Mouse (Mus musculus) heart, embryonic 14.5 days (tissue): ENCODE measurements around the gene Bbs9. TPM values are rescaled to one million over a fixed set of nuclear protein-coding genes. Genes with fewer than 3 reads are reported as not detected.

ENCODE experiments used
- ATAC-seq: fragments of 200-750 bp; cut with Nextera tagmentation; 2 replicates; pipeline ENCODE4 v1.8.0; 2017; ENCODE audit warnings: low read depth, moderate TSS enrichment; ENCODE audit not compliant: insufficient number of reproducible peaks, insufficient read depth, low FRiP score
- H3K27ac ChIP-seq, 2 experiments: fragments of 200-500 bp in 1 of 2; fragments of 300-500 bp in 1 of 2; sonication (generic) in 1 of 2; replicated peaks in 1 of 2; 2 replicates each; pipeline ENCODE4 v1.5.1; 2012 to 2014; ENCODE audit warnings: low read depth in 2 of 2, low read length in 2 of 2, control low read depth in 1 of 2, mild to moderate bottlenecking in 1 of 2, mixed read lengths in 1 of 2; ENCODE audit not compliant: control insufficient read depth in 1 of 2, insufficient read depth in 1 of 2
- H3K27me3 ChIP-seq: fragments of 300-500 bp; sonication (generic); 2 replicates; pipeline ENCODE4 v1.6.1; 2014; ENCODE audit warnings: mild to moderate bottlenecking, low read length, control low read depth; ENCODE audit not compliant: control insufficient read depth, insufficient read depth
- H3K36me3 ChIP-seq: fragments of 300-500 bp; sonication (generic); 2 replicates; pipeline ENCODE4 v1.6.1; 2014; ENCODE audit warnings: mild to moderate bottlenecking, control low read depth, low read length, mixed read lengths; ENCODE audit not compliant: control insufficient read depth, insufficient read depth
- H3K4me1 ChIP-seq, 2 experiments: fragments of 200-500 bp in 1 of 2; fragments of 300-500 bp in 1 of 2; sonication (generic) in 1 of 2; 2 replicates each; pipeline ENCODE4 v1.6.1; 2012 to 2014; ENCODE audit warnings: low read length in 2 of 2, control low read depth in 1 of 2, mixed read lengths in 1 of 2; ENCODE audit not compliant: control insufficient read depth in 2 of 2, insufficient read depth in 2 of 2
- H3K4me2 ChIP-seq: fragments of 300-500 bp; sonication (generic); 2 replicates; pipeline ENCODE4 v1.6.1; 2014; ENCODE audit warnings: mild to moderate bottlenecking, low read length
- H3K4me3 ChIP-seq, 2 experiments: fragments of 200-500 bp in 1 of 2; fragments of 300-500 bp in 1 of 2; sonication (generic) in 1 of 2; 2 replicates each; pipeline ENCODE4 v1.5.1; 2012 to 2014; ENCODE audit warnings: low read length in 2 of 2, mild to moderate bottlenecking in 2 of 2, control low read depth in 1 of 2, low read depth in 1 of 2, moderate library complexity in 1 of 2; ENCODE audit not compliant: control insufficient read depth in 1 of 2, insufficient read depth in 1 of 2
- H3K9ac ChIP-seq: fragments of 300-500 bp; sonication (generic); 2 replicates; pipeline ENCODE4 v1.6.1; 2014; ENCODE audit warnings: mild to moderate bottlenecking, low read length
- H3K9me3 ChIP-seq: fragments of 300-500 bp; sonication (generic); 2 replicates; pipeline ENCODE4 v1.6.1; 2016; ENCODE audit warnings: low read length, control low read depth; ENCODE audit not compliant: control insufficient read depth
- WGBS: fragments of 180-500 bp; shearing (Covaris S2); extraction: QIAGEN DNeasy Blood & Tissue Kit; methylation state at CpG from one replicate; pipeline ENCODE4 v1.1.7; 2014; 5-methylcytosine and 5-hydroxymethylcytosine counted together
- polyA plus RNA-seq: library from polyadenylated mRNA; unstranded; fragments of >200 nt; fragmentation: Nextera tagmentation; extraction: Ambion mirVana; gene quantifications from 2 replicates; pipeline ENCODE4 v1.2.1, GENCODE M21; 2014

Bbs9 gene
- polyA plus RNA-seq, 1 experiment from 2014 or later = 11.6 TPM

- no peak for ATAC-seq
- Histone ChIP-seq H3K27me3 (no peaks in the 10 kb centered on the region), H3K36me3 (no peaks in the 10 kb centered on the region), H3K4me1 (peaks cover 2 to 10% of the 10 kb centered on the region in 2 experiments), H3K27ac (no peak overlapping the region), H3K9ac (no peak overlapping the region), H3K4me2 (no peak overlapping the region), H3K9me3 (no peaks in the 10 kb centered on the region), H3K4me3 (no peak overlapping the region)
- 70% methylated on average over 9 of the region's 9 CpGs for WGBS
Observed at GRCm38 (mm10) chr9:22789380-22790168, 314.1 kb downstream of the Bbs9 start.

GRCm38 (mm10) chr9:22791208-22791607 is 315.7 kb downstream of the Bbs9 start:
- H3K9ac ChIP-seq = no peak overlapping the region
- peaks cover 0 to 7% of the 10 kb centered on the region in 2 experiments; a peak in 2 of 4 replicates for H3K4me1 ChIP-seq
- H3K4me3 ChIP-seq = no peak overlapping the region
- H3K4me2 ChIP-seq = no peak overlapping the region
- H3K27ac ChIP-seq = no peak overlapping the region
- H3K36me3 ChIP-seq = no peaks in the 10 kb centered on the region
- no peaks in the 10 kb centered on the region for H3K9me3 ChIP-seq
- WGBS = 91% methylated on average over 5 of the region's 5 CpGs
- ATAC-seq = no peak
- H3K27me3 ChIP-seq = no peaks in the 10 kb centered on the region

- Histone ChIP-seq H3K36me3 (no peaks in the 10 kb centered on the region), H3K9me3 (no peaks in the 10 kb centered on the region), H3K4me2 (no peak overlapping the region), H3K9ac (no peak overlapping the region), H3K27ac (no peak overlapping the region), H3K4me3 (no peak overlapping the region), H3K4me1 (peaks cover 0 to 2% of the 10 kb centered on the region in 2 experiments; a peak in 1 of 4 replicates), H3K27me3 (no peaks in the 10 kb centered on the region)
- no peak for ATAC-seq
- WGBS = 82% methylated on average over 9 of the region's 9 CpGs
Observed at GRCm38 (mm10) chr9:22791750-22792149, 316.2 kb downstream of the Bbs9 start.

DNA sequence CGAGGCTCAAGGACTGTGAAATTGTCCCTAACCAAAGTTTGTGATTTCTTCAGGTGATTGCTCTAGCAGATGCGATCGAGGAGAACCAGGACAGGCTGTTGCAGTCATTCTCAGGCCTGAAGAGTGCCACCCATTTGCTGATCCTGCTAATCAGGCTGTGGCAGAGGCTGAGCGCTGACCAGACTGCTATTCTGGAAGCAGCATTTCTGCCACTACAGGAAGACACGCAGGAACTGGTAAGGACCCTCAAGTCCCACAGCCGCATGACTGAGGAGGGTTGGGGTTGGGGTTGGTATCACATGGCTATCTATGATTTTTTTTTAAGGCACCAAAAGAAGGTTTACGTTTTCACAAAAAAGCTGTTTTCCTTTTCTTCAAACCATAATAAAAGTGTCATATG is 318.2 kb downstream of the Bbs9 start:
- H3K9me3 ChIP-seq = no peaks in the 10 kb centered on the region
- no peak overlapping the region for H3K9ac ChIP-seq
- WGBS = 53% methylated on average over 7 of the region's 7 CpGs
- no peaks in the 10 kb centered on the region for H3K36me3 ChIP-seq
- no peaks in the 10 kb centered on the region for H3K4me1 ChIP-seq
- H3K4me3 ChIP-seq = no peak overlapping the region
- no peak overlapping the region for H3K4me2 ChIP-seq
- no peak overlapping the region for H3K27ac ChIP-seq
- ATAC-seq = no peak
- no peaks in the 10 kb centered on the region for H3K27me3 ChIP-seq

GRCm38 (mm10) chr9:22800675-22801074 is 325.2 kb downstream of the Bbs9 start:
- H3K9ac ChIP-seq = no peak overlapping the region
- H3K4me1 ChIP-seq = no peaks in the 10 kb centered on the region
- no peaks in the 10 kb centered on the region for H3K9me3 ChIP-seq
- no peak overlapping the region for H3K27ac ChIP-seq
- no peaks in the 10 kb centered on the region for H3K27me3 ChIP-seq
- 65% methylated on average over 7 of the region's 7 CpGs for WGBS
- no peak for ATAC-seq
- no peak overlapping the region for H3K4me2 ChIP-seq
- H3K4me3 ChIP-seq = no peak overlapping the region
- H3K36me3 ChIP-seq = no peaks in the 10 kb centered on the region

DNA sequence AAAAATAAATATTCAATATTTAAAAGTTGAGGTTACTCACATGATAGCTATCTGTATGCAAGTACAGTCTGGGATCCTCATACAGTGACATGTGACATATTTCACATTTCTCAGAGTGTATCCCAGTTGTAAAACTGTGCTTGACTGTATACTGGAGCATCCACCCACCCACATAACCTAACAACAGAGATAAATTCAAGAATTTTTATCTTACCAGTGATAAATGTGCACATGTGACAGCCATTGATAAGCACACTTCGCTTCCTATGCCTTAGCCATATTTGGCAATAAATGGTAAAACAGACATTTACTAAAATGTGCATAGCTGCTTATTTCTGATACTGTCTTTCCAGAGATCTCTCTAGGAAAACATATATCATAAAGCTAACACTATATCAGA is 330.5 kb downstream of the Bbs9 start:
- peaks cover 0 to 4% of the 10 kb centered on the region in 2 experiments; a peak in 1 of 4 replicates for H3K4me1 ChIP-seq
- no peak overlapping the region for H3K9ac ChIP-seq
- ATAC-seq = no peak
- no peaks in the 10 kb centered on the region for H3K9me3 ChIP-seq
- H3K4me3 ChIP-seq = no peak overlapping the region
- H3K4me2 ChIP-seq = no peak overlapping the region
- no peaks in the 10 kb centered on the region for H3K36me3 ChIP-seq
- WGBS = 62% methylated on average over 1 of the region's 1 CpGs
- no peaks in the 10 kb centered on the region for H3K27me3 ChIP-seq
- H3K27ac ChIP-seq = no peak overlapping the region

- Histone ChIP-seq H3K4me1 (peaks cover 0 to 4% of the 10 kb centered on the region in 2 experiments; a peak in 1 of 4 replicates), H3K36me3 (no peaks in the 10 kb centered on the region), H3K27me3 (no peaks in the 10 kb centered on the region), H3K9ac (no peak overlapping the region), H3K4me2 (no peak overlapping the region), H3K27ac (no peak overlapping the region), H3K4me3 (no peak overlapping the region), H3K9me3 (no peaks in the 10 kb centered on the region)
- WGBS = 36% methylated on average over 5 of the region's 5 CpGs
- ATAC-seq = no peak
Observed at GRCm38 (mm10) chr9:22806494-22806893, 331.0 kb downstream of the Bbs9 start.

DNA sequence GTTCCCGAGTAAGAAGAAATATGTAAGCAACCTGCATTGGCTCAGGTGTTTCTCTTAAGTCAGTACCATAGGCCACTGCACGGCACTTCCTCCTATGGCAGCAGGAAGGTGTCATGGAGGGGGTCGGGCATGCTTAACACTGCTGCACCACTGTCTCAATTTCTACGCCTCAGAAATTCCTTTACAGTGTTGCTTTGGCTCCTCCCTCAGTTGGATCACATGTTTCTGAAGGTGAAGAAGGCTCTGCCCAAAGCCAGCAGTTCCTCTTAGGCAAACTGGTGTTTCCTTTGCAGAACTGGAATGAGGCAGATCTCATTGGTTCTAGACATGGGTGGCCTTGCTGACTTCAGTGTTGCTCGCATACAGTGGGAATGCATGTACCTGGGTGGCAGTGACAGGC is 332.2 kb downstream of the Bbs9 start:
- H3K4me2 ChIP-seq = no peak overlapping the region
- no peak overlapping the region for H3K27ac ChIP-seq
- ATAC-seq = no peak
- no peak overlapping the region for H3K9ac ChIP-seq
- H3K4me3 ChIP-seq = no peak overlapping the region
- H3K4me1 ChIP-seq = peaks cover 0 to 4% of the 10 kb centered on the region in 2 experiments; a peak in 1 of 4 replicates
- H3K27me3 ChIP-seq = no peaks in the 10 kb centered on the region
- 74% methylated on average over 5 of the region's 5 CpGs for WGBS
- H3K36me3 ChIP-seq = no peaks in the 10 kb centered on the region
- H3K9me3 ChIP-seq = no peaks in the 10 kb centered on the region
